Mouse (Mus musculus) forebrain, embryonic 11.5 days (tissue): Measurements from ENCODE around the gene Tctn1. TPM values are rescaled to one million over a fixed set of nuclear protein-coding genes. Genes with fewer than 3 reads are reported as not detected.

Source experiments
- ATAC-seq: fragments of 200-750 bp; cut with Nextera tagmentation; replicated peaks from 2 replicates; pipeline ENCODE4 v1.8.0; 2017; ENCODE audit warnings: moderate TSS enrichment; ENCODE audit not compliant: low FRiP score
- DNase-seq: peaks from one replicate; pipeline ENCODE4 v3.0.0-alpha.2; 2017; ENCODE audit warnings: low spot score
- H3K27ac ChIP-seq: fragments of 300-500 bp; sonication (generic); 2 replicates; pipeline ENCODE4 v1.5.1; 2014; ENCODE audit warnings: low read depth, low read length
- H3K27me3 ChIP-seq: fragments of 300-500 bp; sonication (generic); 2 replicates; pipeline ENCODE4 v1.6.1; 2014; ENCODE audit warnings: mild to moderate bottlenecking, low read length, mixed read lengths; ENCODE audit not compliant: control insufficient read depth, insufficient read depth
- H3K36me3 ChIP-seq: fragments of 300-500 bp; sonication (generic); 2 replicates; pipeline ENCODE4 v1.6.1; 2014; ENCODE audit warnings: mild to moderate bottlenecking, low read length, moderate library complexity, mixed read lengths; ENCODE audit not compliant: control insufficient read depth, insufficient read depth
- H3K4me1 ChIP-seq: fragments of 300-500 bp; sonication (generic); replicated peaks from 2 replicates; pipeline ENCODE4 v1.6.1; 2014; ENCODE audit warnings: low read length, mixed read lengths; ENCODE audit not compliant: control insufficient read depth, insufficient read depth
- H3K4me2 ChIP-seq: fragments of 300-500 bp; sonication (generic); 2 replicates; pipeline ENCODE4 v1.6.1; 2014; ENCODE audit warnings: low read depth, mild to moderate bottlenecking, low read length, moderate library complexity, mixed read lengths; ENCODE audit not compliant: severe bottlenecking
- H3K4me3 ChIP-seq: fragments of 300-500 bp; sonication (generic); 2 replicates; pipeline ENCODE4 v1.5.1; 2014; ENCODE audit warnings: low read depth, low read length
- H3K9ac ChIP-seq: fragments of 300-500 bp; sonication (generic); 2 replicates; pipeline ENCODE4 v1.6.1; 2014; ENCODE audit warnings: low read length
- H3K9me3 ChIP-seq: fragments of 300-500 bp; sonication (generic); 2 replicates; pipeline ENCODE4 v1.6.1; 2016; ENCODE audit warnings: low read length, mixed read lengths; ENCODE audit not compliant: control insufficient read depth
- WGBS: fragments of 180-500 bp; shearing (Covaris S2); extraction: QIAGEN DNeasy Blood & Tissue Kit; methylation state at CpG from one replicate; pipeline ENCODE4 v1.1.7; 2014; 5-methylcytosine and 5-hydroxymethylcytosine counted together
- polyA plus RNA-seq: library from polyadenylated mRNA; unstranded; fragments of >200 nt; fragmentation: Nextera tagmentation; extraction: Ambion mirVana; gene quantifications from 2 replicates; pipeline ENCODE4 v1.2.1, GENCODE M21; 2014

Gene Tctn1
- polyA plus RNA-seq, 1 experiment from 2014 or later = 7.5 TPM

GRCm38 (mm10) chr5:122200872-122201271, 63.4 kb downstream of the Tctn1 start:
- Histone ChIP-seq H3K4me3 (no peak overlapping the region), H3K27ac (no peak overlapping the region), H3K9ac (no peak overlapping the region), H3K36me3 (no peaks in the 10 kb centered on the region), H3K27me3 (no peaks in the 10 kb centered on the region), H3K9me3 (no peaks in the 10 kb centered on the region), H3K4me1 (no peaks in the 10 kb centered on the region), H3K4me2 (no peak overlapping the region)
- DNase-seq (no peak), ATAC-seq (no peak)
- 94% methylated on average over 4 of the region's 4 CpGs for WGBS

DNA sequence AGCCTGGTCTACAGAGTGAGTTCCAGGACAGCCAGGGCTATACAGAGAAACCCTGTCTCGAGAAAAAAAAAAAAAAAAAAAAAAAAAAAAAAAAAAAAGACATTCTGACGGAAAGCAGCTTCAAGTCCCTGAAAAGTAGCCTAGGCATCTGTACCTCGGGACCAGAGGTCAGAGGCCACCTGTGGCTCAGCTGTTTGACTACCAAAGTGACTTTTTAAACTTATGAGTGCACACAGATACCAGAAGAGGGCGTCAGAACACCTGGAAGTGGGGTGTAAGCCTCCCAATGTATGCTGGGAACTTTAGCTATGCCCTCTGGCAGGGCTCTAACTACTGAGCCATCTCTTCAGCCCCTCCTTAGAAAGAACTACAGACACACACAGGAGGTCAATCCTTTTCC, 71.9 kb downstream of the Tctn1 start:
- ATAC-seq = no peak
- Histone ChIP-seq H3K9me3 (no peaks in the 10 kb centered on the region), H3K27me3 (no peaks in the 10 kb centered on the region), H3K27ac (no peak overlapping the region), H3K36me3 (no peaks in the 10 kb centered on the region), H3K4me3 (no peak overlapping the region), H3K4me1 (no peaks in the 10 kb centered on the region), H3K4me2 (no peak overlapping the region), H3K9ac (no peak overlapping the region)
- WGBS = 71% methylated on average over 3 of the region's 4 CpGs
- no peak for DNase-seq

DNA sequence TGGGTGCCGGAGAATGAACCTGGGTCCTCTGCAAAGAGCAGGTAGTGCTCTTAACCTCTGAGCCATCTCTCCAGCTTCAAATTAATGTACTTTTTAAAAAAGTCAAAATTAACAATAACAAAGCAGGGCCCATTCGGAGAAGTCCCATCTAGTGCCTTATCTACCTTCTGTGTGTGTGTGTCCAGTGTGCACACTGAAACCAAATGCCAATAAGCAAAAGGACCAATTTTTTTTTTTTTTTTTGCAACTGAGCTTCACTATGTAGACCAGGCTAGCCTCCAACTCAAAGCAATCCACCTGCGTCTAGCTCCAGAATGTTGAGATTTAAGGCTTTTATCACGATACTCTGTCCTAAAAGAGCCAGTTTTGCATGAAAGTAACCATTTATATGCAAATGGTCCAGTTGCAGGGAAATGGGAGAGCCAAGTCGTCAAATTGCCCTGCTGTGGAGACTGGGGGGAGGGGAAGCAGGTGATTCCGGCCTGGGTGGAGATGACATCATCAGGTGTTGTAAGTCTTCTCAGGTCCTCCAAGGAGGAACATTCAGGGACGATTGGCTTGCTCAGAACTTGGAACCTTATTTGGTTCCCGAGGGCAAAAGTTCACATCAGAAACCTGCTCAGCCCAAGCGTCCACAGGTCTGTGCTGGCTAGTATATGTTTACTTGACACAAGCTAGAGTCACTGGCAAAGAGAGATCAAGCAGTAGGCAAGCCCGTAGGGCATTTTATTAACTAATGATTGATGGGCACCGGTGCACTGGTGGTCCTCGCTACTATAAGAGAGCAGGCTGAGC, 72.8 kb downstream of the Tctn1 start:
- H3K27ac ChIP-seq = no peak overlapping the region
- H3K27me3 ChIP-seq = no peaks in the 10 kb centered on the region
- H3K9me3 ChIP-seq = no peaks in the 10 kb centered on the region
- no peak overlapping the region for H3K9ac ChIP-seq
- H3K4me3 ChIP-seq = no peak overlapping the region
- H3K4me2 ChIP-seq = no peak overlapping the region
- no peaks in the 10 kb centered on the region for H3K36me3 ChIP-seq
- no peak for ATAC-seq
- WGBS = 80% methylated on average over 12 of the region's 12 CpGs
- no peaks in the 10 kb centered on the region for H3K4me1 ChIP-seq
- DNase-seq = no peak

DNA sequence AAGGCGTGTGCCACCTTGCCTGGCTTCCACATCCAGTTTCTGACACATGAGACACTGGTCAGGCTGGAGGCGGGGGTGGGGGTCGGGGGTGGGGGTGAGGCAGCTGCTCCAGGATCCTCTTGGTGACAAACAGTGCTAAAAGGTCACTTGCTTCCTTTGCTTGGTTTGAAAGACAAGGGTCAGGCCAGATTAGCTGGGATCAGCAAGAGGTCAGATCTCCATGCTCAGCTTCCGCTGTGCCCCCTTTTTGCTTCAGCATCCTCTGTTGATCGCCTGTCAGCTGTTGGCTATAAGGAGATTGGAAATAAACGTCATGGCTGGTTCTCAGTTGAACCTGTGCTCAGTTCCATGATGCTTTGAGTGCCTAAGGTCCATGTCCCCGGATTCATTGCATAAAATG, 73.8 kb downstream of the Tctn1 start:
- H3K27ac ChIP-seq = no peak overlapping the region
- H3K9ac ChIP-seq = no peak overlapping the region
- H3K4me2 ChIP-seq = no peak overlapping the region
- H3K27me3 ChIP-seq = no peaks in the 10 kb centered on the region
- DNase-seq (no peak), ATAC-seq (no peak)
- H3K4me1 ChIP-seq = no peaks in the 10 kb centered on the region
- H3K4me3 ChIP-seq = no peak overlapping the region
- no peaks in the 10 kb centered on the region for H3K9me3 ChIP-seq
- 55% methylated on average over 7 of the region's 7 CpGs for WGBS
- no peaks in the 10 kb centered on the region for H3K36me3 ChIP-seq

DNA sequence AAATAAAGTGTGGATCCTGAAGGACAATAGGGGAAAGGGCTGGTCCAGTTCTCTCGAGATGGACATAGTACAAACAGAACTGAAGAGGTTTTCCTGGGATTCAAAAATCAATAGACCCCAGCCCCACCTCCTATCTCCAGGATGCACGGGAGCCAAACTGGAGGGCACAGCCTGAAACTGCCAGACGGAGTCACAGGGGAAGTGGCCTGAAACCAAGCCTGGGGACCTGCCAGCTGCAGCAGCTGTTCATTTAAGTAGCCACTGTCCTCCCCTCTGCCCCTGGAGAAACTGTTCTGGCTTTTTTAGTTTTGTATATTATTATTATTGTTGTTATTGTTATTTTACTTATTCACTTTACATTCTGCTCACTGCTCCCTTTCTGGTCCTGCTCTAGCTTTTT, 75.1 kb downstream of the Tctn1 start:
- Histone ChIP-seq H3K27ac (no peak overlapping the region), H3K27me3 (no peaks in the 10 kb centered on the region), H3K4me1 (no peaks in the 10 kb centered on the region), H3K9me3 (no peaks in the 10 kb centered on the region), H3K36me3 (no peaks in the 10 kb centered on the region), H3K4me2 (no peak overlapping the region), H3K9ac (no peak overlapping the region), H3K4me3 (no peak overlapping the region)
- ATAC-seq (no peak), DNase-seq (no peak)
- 60% methylated on average over 3 of the region's 3 CpGs for WGBS

Other genes starting within 250 kb of the Tctn1 start
- gene Cux2, start 214.4 kb downstream of the Tctn1 start, polyA plus RNA-seq = 11.3 and 13.2 TPM in 2 replicates
- not detected in 2 replicates for gene Myl2, start 163.5 kb downstream of the Tctn1 start, polyA plus RNA-seq
- not detected in 2 replicates for gene Ccdc63, start 123.6 kb downstream of the Tctn1 start, polyA plus RNA-seq
- 364 and 378 TPM in 2 replicates for gene Ppp1cc, start 106.2 kb downstream of the Tctn1 start, polyA plus RNA-seq
- gene Hvcn1, start 57.7 kb downstream of the Tctn1 start, polyA plus RNA-seq = 8.6 and 11.1 TPM in 2 replicates
- gene Pptc7, start 19.9 kb upstream of the Tctn1 start, polyA plus RNA-seq = 9.1 and 9.8 TPM in 2 replicates
- 9.8 and 12.6 TPM in 2 replicates for gene Rad9b, start 89.8 kb upstream of the Tctn1 start, polyA plus RNA-seq
- 174 and 181 TPM in 2 replicates for gene Vps29, start 89.9 kb upstream of the Tctn1 start, polyA plus RNA-seq
- gene Gpn3, start 107.4 kb upstream of the Tctn1 start, polyA plus RNA-seq = 65.0 and 77.7 TPM in 2 replicates
- 110 and 127 TPM in 2 replicates for gene Fam216a, start 107.9 kb upstream of the Tctn1 start, polyA plus RNA-seq
- 64.5 and 71.2 TPM in 2 replicates for gene Arpc3, start 127.4 kb upstream of the Tctn1 start, polyA plus RNA-seq
- 28.3 and 31.9 TPM in 2 replicates for gene Anapc7, start 157.2 kb upstream of the Tctn1 start, polyA plus RNA-seq
- 58.7 and 60.6 TPM in 2 replicates for gene Atp2a2, start 237.8 kb upstream of the Tctn1 start, polyA plus RNA-seq